Mouse (Mus musculus) hindbrain, embryonic 16.5 days (tissue): Measurements from ENCODE around the gene Hoxa13. TPM values are rescaled to one million over a fixed set of nuclear protein-coding genes. Genes with fewer than 3 reads are reported as not detected.

ENCODE experiments used
- ATAC-seq: fragments of 200-750 bp; cut with Nextera tagmentation; 2 replicates; pipeline ENCODE4 v1.8.0; 2017; ENCODE audit warnings: moderate TSS enrichment, moderate library complexity
- H3K27ac ChIP-seq: fragments of 300-500 bp; sonication (generic); 2 replicates; pipeline ENCODE4 v1.5.1; 2014; ENCODE audit warnings: low read depth, mild to moderate bottlenecking, control low read depth, low read length, moderate library complexity
- H3K27me3 ChIP-seq: fragments of 300-500 bp; sonication (generic); replicated peaks from 2 replicates; pipeline ENCODE4 v1.6.1; 2014; ENCODE audit warnings: low read length; ENCODE audit not compliant: control insufficient read depth, insufficient read depth
- H3K36me3 ChIP-seq: fragments of 300-500 bp; sonication (generic); 2 replicates; pipeline ENCODE4 v1.6.1; 2014; ENCODE audit warnings: mild to moderate bottlenecking, low read length, moderate library complexity, mixed read lengths; ENCODE audit not compliant: control insufficient read depth, insufficient read depth
- H3K4me1 ChIP-seq: fragments of 300-500 bp; sonication (generic); 2 replicates; pipeline ENCODE4 v1.6.1; 2014; ENCODE audit warnings: low read depth, low read length; ENCODE audit not compliant: control insufficient read depth, insufficient read depth
- H3K4me2 ChIP-seq: fragments of 300-500 bp; sonication (generic); 2 replicates; pipeline ENCODE4 v1.6.1; 2014; ENCODE audit warnings: mild to moderate bottlenecking, low read length, control low read depth, moderate library complexity
- H3K4me3 ChIP-seq: fragments of 300-500 bp; sonication (generic); 2 replicates; pipeline ENCODE4 v1.5.1; 2014; ENCODE audit warnings: mild to moderate bottlenecking, low read length, control low read depth, moderate library complexity
- H3K9ac ChIP-seq: fragments of 300-500 bp; sonication (generic); 2 replicates; pipeline ENCODE4 v1.6.1; 2014; ENCODE audit warnings: low read depth, mild to moderate bottlenecking, control low read depth, low read length, moderate library complexity
- H3K9me3 ChIP-seq: fragments of 300-500 bp; sonication (generic); 2 replicates; pipeline ENCODE4 v1.6.1; 2014; ENCODE audit warnings: mild to moderate bottlenecking, low read length, moderate library complexity; ENCODE audit not compliant: control insufficient read depth
- WGBS: fragments of 180-500 bp; shearing (Covaris S2); extraction: QIAGEN DNeasy Blood & Tissue Kit; methylation state at CpG from one replicate; pipeline ENCODE4 v1.1.7; 2014; 5-methylcytosine and 5-hydroxymethylcytosine counted together
- polyA plus RNA-seq: library from polyadenylated mRNA; unstranded; fragments of >200 nt; fragmentation: Nextera tagmentation; extraction: Ambion mirVana; gene quantifications from 2 replicates; pipeline ENCODE4 v1.2.1, GENCODE M21; 2015

The Hoxa13 gene
- polyA plus RNA-seq, 1 experiment from 2014 or later = not detected

GRCm38 (mm10) chr6:52265306-52265912 lies 4.7 kb upstream of the Hoxa13 start:
- Histone ChIP-seq H3K9me3 (no peaks in the 10 kb centered on the region), H3K27ac (no peak overlapping the region), H3K4me2 (no peak overlapping the region), H3K36me3 (no peaks in the 10 kb centered on the region), H3K9ac (no peak overlapping the region), H3K4me3 (no peak overlapping the region), H3K4me1 (peaks cover 4% of the 10 kb centered on the region; the same call in 1 of the 2 replicates), H3K27me3 (peaks cover 85% of the 10 kb centered on the region)
- WGBS = 2% methylated on average over 18 of the region's 18 CpGs
- ATAC-seq = no peak

DNA sequence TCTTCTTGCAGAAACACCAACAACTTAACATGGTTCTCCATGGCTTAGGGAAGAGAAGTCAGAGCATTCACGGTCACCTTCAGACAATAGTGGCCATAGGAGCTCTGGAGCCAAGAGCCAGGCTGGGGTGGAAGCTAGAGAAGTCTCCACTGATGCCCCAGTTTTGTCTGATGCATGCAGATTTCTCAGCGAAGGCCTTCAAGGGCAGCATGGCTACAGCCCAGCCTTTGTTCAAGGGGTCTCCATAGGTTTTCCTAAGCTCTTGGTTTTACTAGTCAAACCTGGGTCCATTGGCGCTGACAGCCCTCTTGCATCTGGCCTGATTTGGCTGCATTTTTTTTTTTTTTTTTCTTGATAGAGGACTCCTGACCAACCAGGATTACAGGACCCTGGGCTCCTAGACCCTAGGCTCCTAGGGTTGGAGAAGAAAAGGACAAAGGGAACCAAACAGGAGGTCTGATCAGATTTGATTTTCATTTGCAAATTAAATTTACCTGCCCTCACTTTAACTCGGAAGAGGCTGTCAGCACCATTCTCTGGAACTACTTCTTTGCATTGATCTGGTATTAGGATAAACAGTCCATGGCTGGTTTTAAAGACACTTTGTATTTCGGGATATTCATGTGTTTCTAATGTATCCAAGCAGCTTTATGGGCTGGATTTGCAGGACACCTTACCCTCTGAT lies 3.6 kb upstream of the Hoxa13 start:
- no peak for ATAC-seq
- Histone ChIP-seq H3K4me3 (no peak overlapping the region), H3K4me2 (no peak overlapping the region), H3K36me3 (no peaks in the 10 kb centered on the region), H3K4me1 (peaks cover 7% of the 10 kb centered on the region; the same call in 1 of the 2 replicates), H3K9ac (no peak overlapping the region), H3K27me3 (peaks cover 78% of the 10 kb centered on the region), H3K9me3 (no peaks in the 10 kb centered on the region), H3K27ac (no peak overlapping the region)
- 4% methylated on average over 5 of the region's 5 CpGs for WGBS

DNA sequence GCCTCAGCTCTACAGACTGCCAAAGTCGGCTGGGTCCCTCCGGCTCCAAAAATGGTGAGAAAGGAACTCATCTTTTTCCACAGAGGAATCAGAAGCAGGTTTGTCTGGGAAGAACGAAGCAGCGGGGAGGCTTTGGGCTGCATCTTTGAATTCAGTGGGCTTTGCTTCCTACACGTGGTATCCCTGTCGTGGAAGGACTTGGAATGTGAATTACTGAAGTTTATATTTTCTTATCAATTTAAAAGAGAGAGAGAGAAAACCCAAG lies 2.6 kb upstream of the Hoxa13 start:
- peaks cover 7% of the 10 kb centered on the region; the same call in 1 of the 2 replicates for H3K4me1 ChIP-seq
- no peak for ATAC-seq
- no peak overlapping the region for H3K4me3 ChIP-seq

DNA sequence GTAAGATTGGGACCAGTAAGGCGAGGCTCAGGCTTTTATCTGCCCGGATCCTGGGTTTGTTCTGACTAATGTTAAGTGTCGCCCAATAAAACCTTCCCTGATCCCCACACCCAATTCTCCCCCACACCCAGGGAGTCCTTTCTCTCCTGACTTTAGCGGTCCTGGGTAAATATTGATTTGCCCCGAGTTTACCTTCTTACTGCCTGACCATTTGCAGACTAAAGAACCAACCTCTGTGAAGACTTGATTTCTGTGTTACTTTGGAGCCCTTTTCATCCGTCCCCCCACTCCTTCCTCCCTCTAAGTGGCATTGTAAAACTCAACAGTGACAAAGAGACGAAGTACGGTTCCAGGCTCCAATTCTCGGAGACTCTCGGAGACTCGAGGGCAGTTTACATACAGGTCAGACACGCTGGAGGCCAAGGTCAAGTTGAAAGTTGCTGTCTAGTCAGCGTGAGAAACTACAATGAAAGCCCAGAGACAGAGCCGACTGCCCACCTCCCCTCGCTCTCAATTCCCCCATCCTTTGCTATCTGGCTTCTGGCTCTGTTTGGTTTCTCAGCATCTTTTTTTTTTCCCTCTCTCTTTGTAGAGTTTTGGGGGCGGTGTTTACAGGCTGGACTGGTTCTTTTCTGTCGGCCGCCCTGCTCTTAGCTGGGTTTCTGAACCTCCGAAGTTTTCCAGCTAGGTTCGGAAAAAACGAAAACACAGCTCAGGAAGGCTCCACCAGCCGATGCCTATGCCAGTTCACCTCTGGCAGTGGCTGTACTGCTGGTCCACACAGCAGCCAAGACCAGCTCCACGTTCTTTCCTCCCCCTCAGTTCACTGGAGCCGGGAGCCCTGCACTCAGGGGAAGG lies 2.0 kb upstream of the Hoxa13 start:
- Histone ChIP-seq H3K9ac (no peak overlapping the region), H3K27ac (no peak overlapping the region), H3K4me3 (no peak overlapping the region), H3K27me3 (peaks cover 73% of the 10 kb centered on the region), H3K36me3 (no peaks in the 10 kb centered on the region), H3K4me2 (no peak overlapping the region), H3K9me3 (no peaks in the 10 kb centered on the region), H3K4me1 (peaks cover 7% of the 10 kb centered on the region; the same call in 1 of the 2 replicates)
- WGBS = 3% methylated on average over 24 of the region's 24 CpGs
- no peak for ATAC-seq

More for the DNA sequence above, 2.6 kb upstream of the Hoxa13 start:
- 4% methylated on average over 6 of the region's 6 CpGs for WGBS
- no peak overlapping the region for H3K9ac ChIP-seq
- H3K4me2 ChIP-seq = no peak overlapping the region
- no peaks in the 10 kb centered on the region for H3K36me3 ChIP-seq
- no peaks in the 10 kb centered on the region for H3K9me3 ChIP-seq
- no peak overlapping the region for H3K27ac ChIP-seq
- peaks cover 76% of the 10 kb centered on the region for H3K27me3 ChIP-seq

DNA sequence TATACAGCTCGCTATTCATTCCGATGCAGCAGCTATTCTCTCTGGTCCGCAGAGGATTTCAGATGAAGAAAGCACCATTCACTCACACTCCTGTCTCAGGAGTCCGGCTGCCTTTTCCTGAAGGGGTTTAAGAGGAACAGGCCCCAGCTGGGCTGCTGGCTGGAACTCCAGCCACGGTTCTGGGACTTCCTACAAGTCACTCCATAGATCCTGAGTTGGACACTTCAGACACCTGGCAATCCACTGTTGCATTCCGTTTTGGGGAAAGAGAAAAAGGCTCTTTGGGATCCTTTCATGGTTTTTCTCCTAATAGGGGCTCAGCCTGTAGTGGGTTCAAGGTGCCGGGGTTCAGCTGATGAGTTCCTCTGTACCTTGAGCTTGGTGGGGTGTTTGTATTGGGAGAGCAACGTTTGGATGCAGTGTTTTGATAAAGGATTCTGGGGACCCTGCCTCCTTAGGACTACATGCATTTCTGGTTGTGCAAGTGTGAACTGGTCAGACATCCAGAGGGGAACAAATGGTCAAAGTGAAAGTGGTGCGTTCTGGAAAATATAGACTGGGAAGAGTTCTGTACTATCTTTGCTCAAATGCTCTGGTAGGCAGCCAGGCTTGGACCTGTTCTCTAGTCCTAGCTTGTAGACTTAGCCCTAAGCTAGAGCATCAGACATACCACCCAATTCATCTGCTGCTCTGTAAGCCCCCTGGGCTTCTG lies 1.2 kb upstream of the Hoxa13 start:
- Histone ChIP-seq H3K4me2 (no peak overlapping the region), H3K27ac (no peak overlapping the region), H3K36me3 (no peaks in the 10 kb centered on the region), H3K4me3 (no peak overlapping the region), H3K9me3 (no peaks in the 10 kb centered on the region), H3K27me3 (peaks cover 74% of the 10 kb centered on the region), H3K4me1 (peaks cover 7% of the 10 kb centered on the region; the same call in 1 of the 2 replicates), H3K9ac (no peak overlapping the region)
- no peak for ATAC-seq
- 3% methylated on average over 9 of the region's 9 CpGs for WGBS

- H3K4me1 ChIP-seq = peaks cover 7% of the 10 kb centered on the region; the same call in 1 of the 2 replicates
- H3K36me3 ChIP-seq = no peaks in the 10 kb centered on the region
- under 1% methylated on average over 38 of the region's 39 CpGs for WGBS
- H3K4me3 ChIP-seq = peak overlapping the region; percentile 31; the same call in 1 of the 2 replicates
- H3K9me3 ChIP-seq = no peaks in the 10 kb centered on the region
- no peak overlapping the region for H3K9ac ChIP-seq
- peak overlapping the region; percentile 49; the same call in 1 of the 2 replicates for H3K4me2 ChIP-seq
- ATAC-seq = no peak
- H3K27me3 ChIP-seq = peaks cover 73% of the 10 kb centered on the region
- H3K27ac ChIP-seq = no peak overlapping the region
These were observed 844 bp downstream of the Hoxa13 start for GRCm38 (mm10) chr6:52259811-52260261.

GRCm38 (mm10) chr6:52259081-52259790 lies 1.4 kb downstream of the Hoxa13 start:
- no peaks in the 10 kb centered on the region for H3K9me3 ChIP-seq
- no peaks in the 10 kb centered on the region for H3K36me3 ChIP-seq
- peaks cover 7% of the 10 kb centered on the region; the same call in 1 of the 2 replicates for H3K4me1 ChIP-seq
- H3K27me3 ChIP-seq = peaks cover 68% of the 10 kb centered on the region
- 2% methylated on average over 24 of the region's 25 CpGs for WGBS
- ATAC-seq = no peak
- H3K27ac ChIP-seq = no peak overlapping the region
- no peak overlapping the region for H3K4me3 ChIP-seq
- H3K9ac ChIP-seq = no peak overlapping the region
- H3K4me2 ChIP-seq = no peak overlapping the region

DNA sequence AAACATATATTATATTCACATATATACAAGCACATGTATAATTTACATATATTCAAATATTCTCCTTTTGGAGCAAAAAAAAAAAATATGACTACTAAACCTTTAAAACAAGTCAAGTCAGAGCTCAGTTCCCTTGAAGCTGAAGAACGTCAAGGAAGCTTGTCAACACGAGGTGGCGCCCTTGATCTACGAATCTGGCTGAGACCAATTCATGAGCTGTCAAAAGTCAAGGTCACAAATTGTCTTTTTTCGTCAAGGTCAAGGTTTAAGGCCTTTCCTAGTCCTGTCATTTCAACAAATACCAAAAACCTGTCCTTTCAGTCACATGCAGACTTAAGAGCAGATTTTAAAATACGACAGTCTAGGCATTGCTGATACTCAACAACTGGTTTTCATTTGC lies 3.7 kb downstream of the Hoxa13 start:
- Histone ChIP-seq H3K27ac (no peak overlapping the region), H3K36me3 (no peaks in the 10 kb centered on the region), H3K9ac (no peak overlapping the region), H3K27me3 (peaks cover 61% of the 10 kb centered on the region), H3K4me1 (peaks cover 7% of the 10 kb centered on the region; the same call in 1 of the 2 replicates), H3K9me3 (no peaks in the 10 kb centered on the region), H3K4me3 (no peak overlapping the region), H3K4me2 (no peak overlapping the region)
- WGBS = under 1% methylated on average over 6 of the region's 6 CpGs
- ATAC-seq = no peak
